Mouse (Mus musculus): ENCODE measurements around the gene Efl1.

Gene Efl1

GRCm38 (mm10) chr7:82648353-82649080, at the start of gene Efl1, which contains the start of gene Saxo2:
Gene Efl1 (plus strand): TSS chr7:82648614.
Gene Saxo2 (minus strand): TSS chr7:82648528.
- peak; percentile 97 to 98 for DNase-seq

- DNase-seq: no peak
Observed at GRCm38 (mm10) chr7:82602008-82602407, 46.4 kb upstream of the Efl1 start.

- DNase-seq: no peak
Observed at GRCm38 (mm10) chr7:82605425-82605824, 43.0 kb upstream of the Efl1 start.

- DNase-seq: peak; percentile 50 to 55
Observed at GRCm38 (mm10) chr7:82609629-82610028, 38.8 kb upstream of the Efl1 start.

GRCm38 (mm10) chr7:82625342-82625741, 23.1 kb upstream of the Efl1 start:
- DNase-seq: peak; percentile 87 to 89

- DNase-seq: no peak
Observed at GRCm38 (mm10) chr7:82647183-82647582, 1.2 kb upstream of the Efl1 start.

GRCm38 (mm10) chr7:82647909-82648308, 505 bp upstream of the Efl1 start:
- no peak for DNase-seq

GRCm38 (mm10) chr7:82649081-82649445, 649 bp downstream of the Efl1 start:
- DNase-seq: peak; percentile 7 to 27

GRCm38 (mm10) chr7:82664604-82665003, 16.2 kb downstream of the Efl1 start:
- DNase-seq: no peak

- no peak for DNase-seq
Observed at GRCm38 (mm10) chr7:82676001-82676400, 27.6 kb downstream of the Efl1 start.

GRCm38 (mm10) chr7:82676834-82677233, 28.4 kb downstream of the Efl1 start:
- DNase-seq: peak; percentile 13 to 17

GRCm38 (mm10) chr7:82679901-82680300, 31.5 kb downstream of the Efl1 start:
- no peak for DNase-seq

- peak; percentile 60 to 64 for DNase-seq
Observed at GRCm38 (mm10) chr7:82688736-82689135, 40.3 kb downstream of the Efl1 start.

GRCm38 (mm10) chr7:82691021-82691738, 42.8 kb downstream of the Efl1 start:
- DNase-seq: no peak

GRCm38 (mm10) chr7:82697668-82698067, 49.3 kb downstream of the Efl1 start:
- DNase-seq: no peak

GRCm38 (mm10) chr7:82698968-82699367, 50.6 kb downstream of the Efl1 start:
- DNase-seq: no peak

GRCm38 (mm10) chr7:82702384-82703343, 54.2 kb downstream of the Efl1 start:
- no peak for DNase-seq

- DNase-seq: no peak
Observed at GRCm38 (mm10) chr7:82709172-82709571, 60.8 kb downstream of the Efl1 start.

GRCm38 (mm10) chr7:82715210-82715911, 66.9 kb downstream of the Efl1 start:
- DNase-seq: peak; percentile 58 to 71

GRCm38 (mm10) chr7:82715912-82716601, 67.6 kb downstream of the Efl1 start:
- DNase-seq: peak; percentile 23 to 36

- peak; percentile 27 to 48 for DNase-seq
Observed at GRCm38 (mm10) chr7:82719285-82719684, 70.9 kb downstream of the Efl1 start.

GRCm38 (mm10) chr7:82719740-82720139, 71.3 kb downstream of the Efl1 start:
- DNase-seq: no peak

Measured in kidney, postnatal 4 days (tissue).